Mouse (Mus musculus) CH12F3 (cell line): ENCODE data around the gene Fcho2.

Experiments
- in situ Hi-C: fragments of 300-500 bp; cut with MboI; formaldehyde crosslinking; loops from 2 replicates; pipeline ENCODE4 v1.14.3; 2020; ENCODE audit warnings: low sequenced_read_pairs

Fcho2 gene

DNA sequence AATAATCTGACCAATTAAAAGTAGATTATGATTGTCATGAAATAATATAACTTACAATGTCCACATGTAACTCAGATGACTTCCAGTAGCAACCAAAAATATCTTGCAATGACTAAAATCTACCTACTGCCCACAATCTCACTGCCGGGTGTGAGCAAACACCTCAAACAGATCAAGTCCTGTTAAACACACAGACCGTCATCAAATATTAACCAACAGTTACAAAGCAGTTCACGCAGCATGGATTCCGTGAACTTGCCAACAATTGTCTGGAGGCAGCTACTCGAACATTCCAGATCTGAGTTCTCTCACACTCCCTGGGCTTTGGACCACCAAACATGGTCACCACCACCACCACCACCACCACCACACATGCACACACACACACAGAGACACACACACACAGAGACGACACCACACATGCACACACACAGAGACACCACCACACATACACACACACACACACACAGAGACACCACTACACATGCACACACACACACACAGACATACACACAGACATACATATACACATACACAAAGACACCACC lies 99.7 kb downstream of the Fcho2 start:
- in situ Hi-C loops: no loop called here

DNA sequence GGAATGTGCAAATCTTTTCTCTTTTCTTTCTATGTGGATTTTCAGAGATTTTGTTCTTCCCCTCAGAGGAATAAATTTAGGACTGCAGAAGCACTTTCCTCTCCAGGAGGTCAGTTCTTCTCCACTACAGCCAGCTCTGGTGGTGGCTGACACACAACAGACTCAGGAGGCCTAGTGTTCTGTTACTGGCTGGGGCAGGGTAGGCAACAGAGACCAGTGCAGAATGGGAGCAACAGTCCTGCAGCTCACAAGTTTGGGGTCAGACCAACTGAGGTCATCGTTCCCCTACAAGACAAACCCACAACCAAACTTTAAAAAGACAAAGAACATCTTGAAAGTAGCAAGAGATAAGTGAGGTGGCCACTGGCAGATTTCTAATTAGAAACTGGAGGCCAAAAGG lies 104.6 kb downstream of the Fcho2 start:
- in situ Hi-C loops: no loop called here

DNA sequence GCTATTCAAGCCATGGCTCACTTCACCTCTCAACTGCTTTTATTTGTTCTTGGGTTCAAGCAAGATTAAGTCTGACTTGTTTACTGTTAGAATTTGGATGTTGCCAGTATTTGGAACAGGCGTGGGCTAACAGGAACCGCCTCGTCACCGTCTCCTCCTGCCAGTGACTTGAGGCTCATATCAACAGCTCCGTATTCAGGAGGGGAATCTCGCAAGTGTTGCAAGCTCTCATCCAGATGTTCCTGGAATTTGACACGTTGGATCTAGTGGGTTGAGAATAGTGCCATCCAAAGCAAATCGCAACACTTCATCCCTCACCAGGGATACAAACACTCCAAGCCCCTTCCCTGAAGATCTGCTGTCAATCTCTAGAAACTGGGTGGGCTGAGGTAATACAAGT lies 105.0 kb downstream of the Fcho2 start:
- in situ Hi-C loops: no loop called here

DNA sequence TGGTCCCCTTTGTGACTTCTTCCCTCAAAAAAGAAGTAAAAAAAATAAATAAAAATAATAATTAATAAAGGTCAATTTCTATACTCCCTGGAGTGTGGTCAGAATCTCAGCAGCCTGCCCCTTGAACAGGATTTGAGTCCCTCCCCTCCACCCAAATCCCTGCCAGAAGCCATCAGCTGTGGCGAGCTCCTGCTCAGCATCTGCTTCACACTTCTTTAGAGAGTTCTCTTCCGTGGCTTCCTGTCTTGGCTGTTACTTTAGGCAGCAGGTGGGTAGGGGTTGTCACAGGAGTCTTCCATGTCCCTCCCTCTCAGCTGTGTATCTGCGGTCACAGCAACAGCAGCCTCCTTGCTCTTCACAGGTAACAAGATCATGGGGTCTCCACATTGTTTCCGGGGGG lies 109.7 kb downstream of the Fcho2 start:
- in situ Hi-C loops: no loop called here

DNA sequence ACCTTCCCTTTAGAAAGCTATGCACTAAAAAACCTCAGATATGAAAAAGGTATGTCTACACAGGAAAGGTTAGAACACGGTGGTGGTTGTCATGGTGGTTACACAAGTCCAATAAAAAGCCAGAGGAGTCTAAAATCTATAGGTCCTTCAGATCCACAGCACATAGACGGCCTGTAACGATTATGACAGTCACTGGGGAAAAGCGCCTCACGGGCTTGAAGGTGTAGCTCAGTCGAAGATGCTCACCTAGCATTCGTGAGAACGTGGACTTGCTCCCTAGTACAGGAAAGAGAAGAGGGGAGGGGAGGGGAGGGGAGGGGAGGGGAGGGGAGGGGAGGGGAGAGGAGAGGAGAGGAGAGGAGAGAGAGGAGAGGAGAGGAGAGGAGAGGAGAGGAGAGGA lies 111.5 kb downstream of the Fcho2 start:
- in situ Hi-C loops: no loop called here

DNA sequence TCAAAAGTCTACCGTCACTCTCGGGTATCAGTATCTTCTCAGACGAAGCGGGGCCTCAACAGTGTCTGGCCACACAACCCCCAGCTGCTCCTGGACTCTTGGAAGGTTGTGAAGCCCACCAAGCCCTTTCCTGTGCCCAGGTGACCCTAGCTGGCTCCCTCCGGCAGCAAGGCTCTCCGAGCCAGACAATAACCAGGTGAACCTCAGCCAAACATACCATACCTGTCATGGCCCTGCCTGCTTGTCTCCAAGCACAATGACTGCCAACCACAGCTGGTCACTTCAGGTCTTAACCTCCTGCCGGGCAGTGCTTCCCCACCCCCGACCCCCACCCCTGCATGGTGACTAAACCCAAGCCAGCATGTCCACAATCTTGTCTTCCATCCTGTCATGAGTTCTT lies 112.9 kb downstream of the Fcho2 start:
- in situ Hi-C loops: no loop called here

DNA sequence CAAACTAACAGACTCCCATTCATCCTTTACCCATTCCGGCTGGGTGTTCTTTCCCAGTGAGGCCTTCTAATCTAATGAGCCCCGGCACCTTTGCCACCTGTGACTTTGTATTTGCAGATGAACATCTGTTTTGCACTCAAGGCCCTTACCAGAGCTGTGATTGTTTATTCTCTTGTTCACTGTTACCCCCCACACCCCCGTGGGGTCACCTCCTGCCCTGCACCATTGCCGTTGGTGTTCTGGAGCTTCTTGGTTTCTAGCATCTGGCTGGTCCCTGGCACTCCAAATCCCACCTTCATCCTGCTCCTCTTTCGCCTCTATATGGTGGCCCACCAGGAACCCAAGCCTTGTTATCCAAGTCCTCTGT lies 114.0 kb downstream of the Fcho2 start:
- in situ Hi-C loops: no loop called here

DNA sequence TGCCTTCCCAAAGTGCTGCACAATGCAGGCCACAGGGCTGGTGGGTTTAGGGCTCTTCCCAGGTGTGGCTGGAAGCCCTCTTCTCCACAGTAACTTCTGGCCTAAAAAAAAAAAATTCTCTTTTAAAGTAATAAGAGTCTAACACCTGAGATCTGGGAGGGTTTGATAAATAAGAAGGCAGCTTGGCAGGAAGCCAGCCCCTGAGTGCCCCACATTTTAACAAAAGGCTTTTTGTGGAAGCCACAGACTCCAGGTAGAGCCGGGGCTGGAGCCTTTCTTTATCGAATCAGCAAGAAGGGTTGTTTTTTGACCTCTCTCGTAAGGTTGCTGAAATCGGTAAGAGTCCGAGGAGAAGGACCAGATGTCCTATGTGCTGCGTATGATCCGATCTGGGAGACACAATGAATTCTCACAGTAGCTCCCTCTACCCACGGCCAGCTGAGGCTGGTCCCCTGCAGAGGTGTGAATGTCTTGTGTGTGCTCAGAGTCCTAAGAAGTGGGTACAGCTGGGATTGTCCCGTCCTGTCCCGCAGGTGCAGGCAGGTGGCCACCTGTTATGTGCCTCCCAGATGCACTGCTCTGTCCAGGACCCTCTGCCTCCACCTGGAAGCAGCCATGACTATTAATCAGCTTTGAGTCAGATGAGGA lies 114.5 kb downstream of the Fcho2 start:
- in situ Hi-C loops: no loop called here

DNA sequence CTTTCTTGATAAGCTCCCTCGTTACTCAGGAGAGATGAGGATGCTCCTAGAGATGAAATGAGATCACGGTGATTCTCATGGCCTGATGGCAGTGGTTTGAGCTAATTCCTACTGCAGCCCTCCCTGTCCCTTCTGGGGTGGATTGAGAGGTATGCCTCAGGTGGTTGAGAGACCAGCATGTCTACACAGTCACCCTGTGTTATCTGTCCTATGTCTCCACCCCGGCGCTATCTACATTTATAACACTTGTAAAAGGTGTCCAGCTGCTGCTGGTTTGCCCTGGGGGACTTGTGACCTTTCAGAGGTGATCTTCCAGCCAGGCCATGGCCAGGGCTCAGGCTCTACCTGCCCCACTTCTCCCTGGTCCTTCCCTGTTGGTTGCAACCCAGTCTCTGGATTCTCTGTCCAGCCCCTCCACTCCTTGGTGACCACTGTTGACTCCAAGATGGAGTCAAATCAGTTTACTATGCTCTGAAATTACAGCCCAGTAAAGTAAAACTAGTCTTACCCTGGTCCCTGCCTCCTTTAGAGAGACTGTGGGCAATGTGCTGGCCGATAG lies 115.2 kb downstream of the Fcho2 start:
- in situ Hi-C loops: no loop called here

DNA sequence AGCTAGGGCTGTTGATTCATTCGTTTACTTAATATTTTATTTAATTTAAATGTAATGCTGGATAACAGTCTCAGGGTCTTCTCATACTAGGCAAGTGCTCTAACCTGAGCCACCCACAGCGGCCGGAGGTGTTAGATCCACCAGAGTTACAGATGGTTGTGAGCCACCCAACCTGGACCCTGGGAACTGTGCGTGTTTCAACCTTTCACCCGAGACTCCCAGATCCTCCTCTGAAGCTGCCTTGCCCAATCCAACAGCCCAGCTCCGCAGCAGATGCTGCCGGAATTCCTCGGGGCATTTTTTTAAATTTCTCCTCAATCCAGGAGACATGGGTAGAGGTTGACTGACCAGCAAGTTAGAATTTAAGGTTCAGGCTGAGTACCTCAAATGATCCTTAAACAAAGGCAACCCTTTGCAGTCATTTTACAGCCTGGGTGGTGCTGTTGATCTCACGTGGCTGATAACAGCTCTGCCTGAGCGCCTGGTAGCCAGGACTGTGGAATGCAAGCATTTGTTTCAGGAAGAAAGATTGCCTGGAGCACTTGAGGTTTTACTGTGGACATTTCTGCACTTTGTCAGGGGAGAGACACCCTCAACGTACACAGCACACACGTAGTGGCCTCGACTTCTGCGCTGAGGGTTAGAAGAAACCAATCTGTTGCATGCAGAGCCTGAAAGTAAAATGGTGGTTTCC lies 116.1 kb downstream of the Fcho2 start:
- in situ Hi-C loops: no loop called here

DNA sequence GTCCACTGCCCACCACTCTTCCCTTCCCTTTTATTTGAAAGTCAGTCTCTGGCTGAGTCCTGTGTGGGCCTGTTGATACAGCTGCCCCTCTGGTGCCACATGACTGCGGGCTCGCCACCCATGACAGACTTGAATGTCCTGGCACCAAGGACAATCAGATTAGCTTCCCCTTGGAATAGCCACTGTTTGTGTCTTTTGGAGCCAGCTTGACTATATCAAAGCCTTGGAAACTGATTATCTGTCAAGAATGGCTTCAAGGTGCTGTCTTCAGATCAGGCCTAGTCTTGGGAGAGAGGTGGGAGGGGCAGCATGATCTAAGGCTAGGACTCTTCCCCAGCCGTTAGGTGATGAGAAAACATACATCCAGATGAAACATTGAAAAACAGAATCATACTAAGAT lies 118.5 kb downstream of the Fcho2 start:
- in situ Hi-C loops: no loop called here

DNA sequence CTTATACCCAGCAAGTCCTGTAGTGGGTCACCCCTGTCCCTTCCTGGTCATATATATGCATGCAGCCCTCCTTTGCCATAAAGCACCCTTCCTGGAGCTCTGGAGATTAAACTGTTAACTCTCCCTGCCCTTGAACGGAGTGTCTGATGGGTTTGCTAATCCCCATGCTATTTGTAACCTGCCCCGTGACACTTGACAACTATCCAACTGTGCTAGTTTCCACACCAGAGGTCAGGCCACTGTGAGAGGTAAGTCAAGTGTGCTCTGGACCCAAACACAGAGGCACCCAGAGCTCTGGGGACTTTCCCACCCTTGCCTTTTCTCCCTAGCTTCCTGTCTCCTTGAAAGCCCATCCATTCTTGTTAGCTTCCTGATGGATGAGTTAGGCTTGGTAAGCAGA lies 119.7 kb downstream of the Fcho2 start:
- in situ Hi-C loops: no loop called here

DNA sequence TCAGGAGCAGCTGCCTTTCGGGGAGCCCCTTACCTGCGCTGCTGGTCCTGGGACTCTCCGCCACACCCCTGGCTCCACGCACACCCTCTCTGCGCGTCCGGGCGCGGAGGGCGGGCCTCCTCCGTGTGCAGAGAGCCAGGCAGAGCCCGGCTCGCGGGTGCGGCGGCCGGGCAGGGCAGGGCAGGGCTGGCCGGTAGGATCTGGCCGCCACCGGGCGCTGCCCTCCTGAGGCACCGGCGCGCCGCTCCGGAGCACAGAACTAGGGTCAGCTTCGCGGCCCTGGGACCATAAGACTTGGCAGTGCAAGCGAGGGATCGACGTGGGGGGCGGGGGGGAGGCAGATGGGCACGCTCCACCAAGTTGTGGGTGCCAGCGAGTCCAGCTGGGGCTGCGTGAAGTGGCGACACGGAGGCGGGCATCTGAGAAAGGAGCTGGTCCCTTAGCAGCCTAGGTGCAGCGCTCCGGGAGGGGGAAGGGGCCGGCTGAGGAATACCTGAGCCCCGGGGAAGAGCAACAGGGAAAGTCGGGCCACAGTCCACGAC lies 120.4 kb downstream of the Fcho2 start, which contains the start of gene Tmem171:
Tmem171 (minus strand) TSS at position 62 of the 542 bp plus-strand sequence.
- in situ Hi-C loops: no loop called here

DNA sequence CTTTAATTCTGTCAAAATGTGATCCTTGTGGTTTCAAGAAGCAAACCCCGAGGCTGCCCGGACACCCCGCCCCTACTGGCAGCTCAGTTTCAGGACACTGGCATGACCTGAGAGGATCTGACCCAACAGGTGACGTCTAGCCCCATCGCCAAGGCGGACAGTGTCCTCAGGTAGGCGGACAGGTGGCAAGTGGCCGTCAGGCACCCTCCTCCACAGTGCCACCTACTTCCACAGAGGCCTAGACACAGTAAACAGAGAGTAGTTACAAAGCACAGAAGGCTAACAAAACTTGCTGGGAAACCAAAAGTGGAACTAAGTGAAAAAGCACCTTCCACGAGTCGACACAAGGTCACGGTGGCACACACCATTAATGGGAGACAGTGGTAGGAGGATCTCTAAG lies 121.9 kb downstream of the Fcho2 start:
- in situ Hi-C loops: no loop called here

DNA sequence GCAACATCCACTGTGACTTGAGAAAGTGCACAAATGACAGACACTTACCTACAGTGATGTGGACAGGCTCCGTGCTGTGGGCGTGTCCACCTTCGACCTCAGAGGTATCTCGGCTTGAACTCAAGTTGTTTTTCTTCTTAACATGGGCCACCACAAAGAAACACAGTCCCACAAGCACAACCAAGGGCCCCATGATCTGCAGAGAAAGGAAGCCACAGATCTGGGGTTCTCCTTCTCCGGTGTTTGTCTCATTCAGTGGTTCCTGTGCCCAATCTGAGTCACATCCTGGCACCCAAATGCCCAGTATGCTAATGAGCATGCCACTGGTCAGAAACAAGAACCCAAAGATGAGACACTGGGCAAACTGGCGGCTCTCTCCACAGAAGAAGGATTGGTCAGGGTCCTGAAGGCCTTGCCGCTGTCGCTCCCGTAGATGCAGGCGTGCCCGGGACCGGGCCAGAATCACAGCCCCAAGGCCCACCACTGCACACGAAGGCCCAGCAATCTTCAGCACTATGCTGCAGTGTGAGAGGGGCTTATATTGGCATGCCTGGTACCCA lies 123.2 kb downstream of the Fcho2 start:
- in situ Hi-C loops: no loop called here

DNA sequence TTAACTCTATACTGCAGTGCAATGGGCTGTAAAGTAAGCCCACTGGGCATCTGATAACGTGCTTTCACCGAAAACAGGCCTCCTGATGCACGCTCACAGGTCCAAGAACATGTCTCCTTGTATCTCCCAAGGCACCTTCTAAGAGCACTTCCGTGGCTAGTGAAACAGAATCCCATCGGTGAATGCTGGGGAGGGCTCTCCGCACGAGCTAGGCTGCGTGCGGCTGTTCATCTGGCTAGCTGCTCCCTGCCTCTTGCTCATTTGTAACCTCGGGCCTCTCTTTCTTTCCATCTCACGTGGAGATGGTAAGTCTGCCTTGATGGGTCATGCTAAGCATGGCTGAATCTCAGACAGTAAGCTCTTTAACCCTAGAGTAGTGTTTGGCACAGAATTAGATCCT lies 124.4 kb downstream of the Fcho2 start:
- in situ Hi-C loops: no loop called here

DNA sequence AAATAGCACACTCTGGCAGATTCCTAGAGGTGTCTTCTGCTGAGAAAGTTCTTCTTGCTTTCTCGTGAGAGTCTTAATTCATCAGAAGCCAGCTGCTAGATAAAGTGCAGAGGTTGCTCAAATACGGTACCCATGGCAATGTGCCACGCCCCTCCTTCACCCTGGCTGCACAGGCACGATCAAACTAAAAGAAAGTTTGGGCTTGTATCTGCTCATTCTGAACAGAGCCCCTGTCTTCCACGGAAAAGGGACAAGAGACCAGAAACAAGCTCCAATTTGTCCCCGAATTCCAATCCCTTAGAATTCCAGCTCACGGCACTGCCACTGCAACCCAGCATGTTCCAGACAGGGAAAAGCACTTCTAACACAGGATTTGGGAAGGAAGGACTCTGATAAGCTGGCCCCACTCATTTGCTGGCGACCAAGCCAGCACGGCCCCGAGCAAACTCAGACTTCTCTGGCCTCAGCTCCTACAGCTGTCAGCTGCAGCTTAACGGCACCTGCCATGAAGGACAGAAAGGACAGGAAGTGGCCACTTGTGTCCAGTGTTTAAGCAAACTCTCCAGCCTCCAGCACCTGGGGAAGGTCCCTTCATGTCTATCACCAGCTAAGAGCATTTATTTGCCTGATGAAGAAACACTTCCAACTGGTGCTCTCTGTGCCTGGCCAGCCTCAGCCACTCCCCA lies 125.5 kb downstream of the Fcho2 start:
- in situ Hi-C loops: no loop called here

DNA sequence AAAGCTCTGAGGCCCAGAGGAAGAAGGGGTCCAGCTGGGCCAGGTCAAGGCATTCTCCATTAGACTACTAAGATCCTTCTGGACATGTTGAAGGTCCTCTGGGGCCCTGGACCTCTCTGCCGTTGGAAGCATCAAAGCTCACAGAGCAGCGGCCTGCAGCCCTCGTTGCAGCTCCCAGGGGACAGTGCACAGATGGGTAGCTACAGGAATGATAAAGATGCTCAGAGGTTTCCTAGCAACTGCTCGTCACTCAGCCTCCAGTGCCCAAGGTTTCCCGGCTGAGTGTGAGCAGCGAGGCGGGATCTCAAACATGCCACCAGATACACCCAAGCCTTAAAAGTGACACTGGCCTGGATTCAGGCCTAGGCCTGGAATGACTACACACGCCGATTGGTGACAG lies 127.3 kb downstream of the Fcho2 start:
- in situ Hi-C loops: no loop called here

DNA sequence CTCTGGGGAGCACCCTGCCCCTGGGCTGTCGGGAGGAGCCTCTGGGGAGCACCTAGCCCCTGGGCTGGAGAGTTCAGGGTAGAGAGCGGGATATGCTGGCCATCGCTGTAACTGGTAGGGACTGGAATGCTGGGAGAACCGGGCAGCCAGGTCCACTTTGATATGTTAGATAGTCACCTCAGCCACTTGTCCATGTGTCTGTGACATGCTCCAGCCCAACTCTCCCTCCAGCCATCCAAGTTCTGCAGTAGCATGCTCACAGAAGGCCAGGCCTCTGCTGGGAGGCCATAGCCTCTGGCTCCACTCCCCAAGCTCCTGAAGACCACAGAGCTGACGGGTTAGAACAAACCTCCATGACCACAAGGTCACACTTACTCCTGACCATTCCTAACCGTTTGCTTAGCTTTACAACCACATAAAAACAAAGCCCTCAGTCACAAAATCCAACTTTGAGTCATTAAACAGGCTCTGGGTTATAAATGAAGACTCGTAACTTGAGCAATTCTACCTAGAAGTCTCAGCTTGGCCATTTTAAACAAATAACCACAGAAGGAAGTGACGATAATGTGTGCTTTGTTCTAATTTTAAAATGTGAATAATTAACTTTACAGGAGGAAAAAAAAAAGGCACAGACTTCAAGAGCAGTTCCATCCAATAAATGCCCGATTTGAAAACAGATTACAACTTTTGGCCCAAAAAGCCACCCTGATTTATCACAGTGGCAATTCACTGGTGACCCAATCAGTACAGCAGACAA lies 130.9 kb downstream of the Fcho2 start:
- in situ Hi-C loops: no loop called here

DNA sequence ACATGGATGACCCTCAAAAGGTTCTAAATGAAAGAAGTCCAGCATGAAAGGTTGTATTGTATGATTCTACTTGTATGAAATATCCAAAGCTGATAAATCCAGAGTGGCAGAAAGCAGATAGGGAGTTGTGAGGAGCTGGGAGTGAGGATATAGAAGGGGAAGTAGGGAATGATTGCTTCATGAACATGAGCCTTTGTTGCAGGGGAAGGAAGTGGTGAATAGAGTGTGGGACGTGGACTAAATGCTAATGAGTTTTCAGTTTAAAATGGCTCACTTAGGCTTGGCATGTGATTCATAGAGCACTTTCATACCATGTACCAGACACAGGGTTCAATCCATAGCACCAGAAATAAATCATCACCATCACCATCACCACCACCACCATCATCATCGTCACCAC lies 131.8 kb downstream of the Fcho2 start:
- in situ Hi-C loops: no loop called here
